Mouse (Mus musculus) hematopoietic stem cell, adult 5-6 weeks (primary cell): ENCODE results near the gene Olfr1348. TPM values are rescaled to one million over a fixed set of nuclear protein-coding genes. Genes with fewer than 3 reads are reported as not detected.
"Not testable (repeated sequence)": the region's sequence is repeated elsewhere in the genome, so short reads cannot be mapped to it uniquely, and the experiment has no call there.

Source experiments
- ATAC-seq, 2 experiments: fragments of 125-278 bp in 1 of 2; replicated peaks in 1 of 2; 2 replicates each; pipeline ENCODE4 v1.8.0; 2016 to 2017; ENCODE audit warnings: inconsistent platforms in 2 of 2, mild to moderate bottlenecking in 2 of 2, moderate number of reproducible peaks in 2 of 2, low read depth in 1 of 2, moderate TSS enrichment in 1 of 2; ENCODE audit not compliant: low FRiP score in 2 of 2, poor library complexity in 2 of 2, severe bottlenecking in 2 of 2, insufficient read depth in 1 of 2, low TSS enrichment in 1 of 2
- total RNA-seq: library from RNA; stranded (forward); fragments of 172-1452, 232-1000 nt; gene quantifications from 2 replicates; pipeline ENCODE4 v1.2.3, GENCODE M21; 2017

The Olfr1348 gene
- not detected in 2 replicates for total RNA-seq

DNA sequence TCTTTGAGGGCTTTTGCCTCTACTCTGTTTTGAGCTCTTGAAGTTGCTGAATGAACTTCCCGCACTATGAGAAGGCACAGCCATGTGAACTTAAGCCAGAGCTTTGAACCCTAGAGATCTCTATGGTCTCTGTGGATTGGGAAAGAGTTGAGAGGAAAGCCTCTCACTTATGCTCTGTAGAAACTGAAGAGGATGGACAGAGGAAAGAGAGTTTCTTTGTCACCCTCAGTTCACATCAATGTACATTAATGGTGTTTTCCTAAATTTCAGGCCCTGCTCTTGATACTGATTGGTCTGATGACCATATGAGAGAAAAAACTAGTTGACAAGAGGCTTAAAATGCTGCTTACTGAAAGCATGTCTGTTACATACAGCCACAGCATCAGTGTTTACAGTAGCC is at the start of gene Olfr1348:
Gene Olfr1348, minus strand, starts transcription at position 101 of the 400 bp plus-strand sequence.
- ATAC-seq: no peak

DNA sequence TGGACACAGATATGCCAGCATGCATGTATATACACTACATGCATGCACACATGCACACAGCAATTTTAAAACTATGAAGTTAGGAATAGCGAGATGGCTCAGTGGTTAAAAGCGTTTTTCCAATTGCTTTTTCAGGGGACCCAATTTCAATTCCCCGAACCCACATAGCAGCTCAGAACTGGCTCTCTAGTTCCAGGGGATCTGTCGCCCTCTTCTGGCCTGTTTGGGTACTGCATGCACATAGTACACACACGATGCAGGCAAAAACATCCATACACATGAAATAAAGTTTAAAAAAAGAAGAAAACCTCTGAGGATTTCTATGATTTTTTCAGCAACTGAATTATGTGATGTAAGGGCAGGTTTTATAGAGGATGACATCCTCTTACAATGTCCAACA is 17.6 kb upstream of the Olfr1348 start:
- ATAC-seq: no peak

DNA sequence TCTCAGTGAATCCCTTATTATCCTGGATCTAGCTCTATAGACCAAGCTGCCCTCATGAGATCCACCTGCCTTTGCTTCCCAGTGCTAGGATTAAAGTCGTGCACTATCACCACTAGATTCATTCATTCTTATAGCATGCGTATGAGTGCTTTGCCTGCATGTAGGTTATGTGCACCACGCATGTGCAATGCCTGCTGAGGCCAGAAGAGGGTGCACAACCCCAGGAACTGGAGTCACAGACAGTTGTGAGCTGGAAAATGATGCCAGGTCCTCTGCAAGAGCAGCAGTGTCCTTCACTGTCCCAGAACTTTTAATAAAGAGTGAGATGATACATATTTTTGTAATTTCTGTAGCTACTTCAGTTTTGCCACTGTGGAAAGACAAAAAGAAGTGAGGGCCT is 16.5 kb upstream of the Olfr1348 start:
- ATAC-seq: no peak

DNA sequence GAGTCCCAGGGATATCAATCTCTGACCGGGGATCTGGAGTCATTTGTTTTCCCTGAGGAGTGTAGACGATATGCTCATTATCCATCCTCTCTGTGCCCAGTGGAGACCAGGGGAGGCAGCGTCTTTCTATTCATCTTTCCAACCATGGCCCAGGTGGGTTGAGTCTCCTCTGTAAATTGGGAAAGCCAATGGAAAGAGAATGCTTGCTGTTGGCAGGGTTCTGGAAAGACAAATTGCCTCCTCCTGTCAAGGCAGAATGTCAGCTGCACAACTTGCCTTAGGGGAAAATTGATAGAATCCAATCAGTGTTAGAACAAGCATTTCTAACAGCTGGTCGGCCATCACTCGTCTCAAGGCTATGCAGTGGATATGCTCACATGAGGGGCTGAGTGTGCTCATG is 14.3 kb upstream of the Olfr1348 start, which contains the start of gene Olfr1349:
Gene Olfr1349, minus strand, starts transcription at position 101 of the 400 bp plus-strand sequence.
- no peak for ATAC-seq

DNA sequence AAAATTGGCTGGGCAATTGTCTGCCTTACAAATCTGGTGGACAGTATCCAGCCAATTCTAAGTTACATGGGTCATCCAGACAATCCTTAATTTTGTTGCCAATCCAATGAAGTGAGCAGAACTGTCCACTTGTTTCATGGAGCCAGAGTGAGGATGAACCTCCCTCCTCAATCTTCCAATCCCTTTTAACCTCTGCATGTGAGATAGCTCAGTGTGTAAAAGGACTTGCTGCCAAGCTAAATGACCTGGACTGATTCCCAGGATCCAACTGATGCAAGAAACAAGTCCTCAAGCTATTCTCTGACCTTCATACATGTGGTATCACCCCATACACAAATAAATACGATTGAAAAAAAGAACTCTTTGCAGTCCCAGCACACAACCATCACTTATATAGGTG is 13.1 kb upstream of the Olfr1348 start:
- no peak for ATAC-seq

DNA sequence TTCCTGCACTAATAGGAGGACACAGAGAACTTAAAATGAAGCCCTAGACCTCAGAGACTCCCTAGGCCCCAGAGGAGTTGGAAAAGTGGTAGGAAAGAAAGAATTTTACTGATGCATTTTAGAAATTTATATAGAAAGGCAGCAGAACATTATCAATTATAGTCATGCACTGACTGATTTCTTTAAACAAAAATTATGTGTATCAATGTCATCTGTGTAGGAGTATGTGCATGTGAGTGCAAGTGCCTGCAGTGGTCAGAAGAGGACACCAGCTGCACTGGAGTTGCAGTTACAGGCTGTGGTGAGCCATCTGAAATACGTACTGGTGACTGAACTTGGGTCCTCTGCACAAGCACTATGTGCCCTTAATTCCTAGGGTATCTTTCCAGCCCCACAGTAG is 8.9 kb downstream of the Olfr1348 start, which contains the start of gene Olfr1347:
Gene Olfr1347, minus strand, starts transcription at position 101 of the 400 bp plus-strand sequence.
- ATAC-seq: no peak

DNA sequence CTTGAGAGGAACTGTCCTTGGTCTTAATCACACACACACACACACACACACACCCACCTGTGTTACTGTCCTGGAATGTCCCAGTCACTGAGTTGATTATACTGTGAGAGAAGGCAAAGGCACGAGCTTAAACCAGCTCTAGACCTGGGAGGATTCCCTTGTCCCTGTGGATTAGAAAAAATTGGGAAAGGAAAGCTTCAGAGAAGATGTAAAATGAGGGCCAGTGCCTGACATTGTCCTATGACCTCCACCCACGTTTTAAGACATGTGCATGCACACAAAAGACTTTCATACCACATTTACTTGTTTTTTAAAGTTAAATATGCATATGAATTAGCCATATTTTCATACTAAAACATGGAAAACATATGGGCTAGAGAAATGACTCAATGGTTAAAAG is 21.7 kb downstream of the Olfr1348 start, which contains the start of gene Olfr5:
Gene Olfr5, minus strand, starts transcription at position 101 of the 400 bp plus-strand sequence.
- no peak for ATAC-seq

DNA sequence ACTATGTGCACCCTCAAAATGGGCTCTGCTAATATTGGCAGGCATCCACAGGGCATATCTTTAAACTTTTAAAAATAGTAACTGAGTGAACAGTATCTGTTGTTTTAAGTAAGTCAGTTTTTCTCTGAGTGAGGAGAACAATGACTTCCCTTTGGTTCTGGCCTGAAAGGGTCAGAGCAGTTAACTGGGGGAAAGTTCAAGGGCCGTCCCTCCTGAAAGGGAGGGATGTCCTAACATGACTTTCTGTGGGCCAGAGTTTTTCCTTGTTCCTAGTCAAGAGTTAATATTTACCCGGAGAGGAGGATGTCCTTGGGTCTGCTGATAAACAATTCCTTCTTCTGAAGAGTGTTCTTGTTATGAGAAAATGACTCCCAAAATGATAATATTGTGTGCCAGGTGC is 30.9 kb downstream of the Olfr1348 start:
- ATAC-seq: not testable (repeated sequence)

DNA sequence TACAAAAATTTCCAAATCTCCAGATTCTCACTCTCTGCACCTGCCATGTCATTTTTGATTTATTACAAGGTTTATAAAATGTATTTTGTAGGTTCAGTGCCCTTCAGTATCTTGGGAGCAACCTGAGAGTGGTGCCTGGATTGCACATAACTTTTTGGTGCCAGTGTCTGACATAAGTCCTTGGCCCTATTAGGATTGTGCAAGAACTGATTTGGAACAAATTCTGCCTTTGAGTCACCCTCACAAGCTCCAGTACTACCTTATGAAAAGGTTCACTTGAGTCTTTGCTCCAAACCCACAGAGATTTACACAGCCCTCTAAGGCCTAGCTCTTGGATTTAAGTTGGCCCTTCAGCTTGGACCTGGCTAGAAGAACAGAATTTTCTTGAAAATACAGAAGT is 41.6 kb downstream of the Olfr1348 start, which contains the start of gene Olfr1346:
Gene Olfr1346, plus strand, starts transcription at position 151 of the 400 bp plus-strand sequence.
- ATAC-seq: no peak

DNA sequence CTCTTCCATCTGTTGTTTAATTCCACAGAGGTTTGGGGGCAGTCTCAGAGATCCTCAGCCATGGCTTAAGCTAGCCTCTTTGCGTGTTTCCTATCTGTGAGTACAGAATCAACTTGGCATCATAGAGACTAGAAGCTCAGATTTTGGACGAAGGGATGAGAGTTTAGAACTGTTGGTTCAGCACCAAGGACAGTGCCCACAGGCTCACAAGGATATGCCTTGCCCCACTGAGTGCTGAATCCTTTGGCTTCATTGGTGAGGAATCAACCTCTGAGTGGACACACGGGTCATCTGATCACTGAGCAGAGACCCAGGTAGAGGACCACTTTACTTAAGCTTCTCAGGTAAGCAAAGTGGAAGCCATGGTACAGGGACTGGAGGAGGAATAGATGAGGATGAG is 52.1 kb downstream of the Olfr1348 start:
- no peak for ATAC-seq

DNA sequence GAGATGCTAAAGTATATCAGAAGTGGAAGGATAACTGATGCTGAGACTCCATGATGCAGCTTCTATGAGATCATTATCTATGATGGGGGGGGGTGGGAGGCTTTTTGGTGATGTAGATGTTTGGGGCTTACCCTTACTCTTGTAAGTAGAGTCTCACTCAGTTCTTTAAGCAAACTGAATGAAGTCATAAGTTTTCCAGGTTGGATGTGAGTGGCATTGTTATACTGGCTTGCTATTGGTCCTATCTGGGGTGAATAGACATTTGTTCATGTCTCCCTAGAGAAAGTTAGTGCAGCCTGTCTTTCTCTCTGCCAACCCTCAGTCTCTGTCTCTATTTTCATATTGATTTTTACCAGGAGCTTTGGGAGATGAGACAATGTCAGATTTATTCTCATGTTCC is 52.7 kb downstream of the Olfr1348 start, which contains the start of gene Olfr1336:
Gene Olfr1336, plus strand, starts transcription at position 301 of the 400 bp plus-strand sequence.
- ATAC-seq: no peak

Other genes with a start within 250 kb of the Olfr1348 start
- gene Zfp667, start 222.2 kb downstream of the Olfr1348 start, total RNA-seq: 6.8 and 15.9 TPM in 2 replicates
- 4.4 and 5.0 TPM in 2 replicates for gene Zfp583, start 177.5 kb downstream of the Olfr1348 start, total RNA-seq
- 1.8 TPM in 2 replicates for gene Gm3854, start 165.0 kb downstream of the Olfr1348 start, total RNA-seq
- 6.7 and 11.2 TPM in 2 replicates for gene Zfp78, start 145.5 kb downstream of the Olfr1348 start, total RNA-seq
- 7.3 and 7.4 TPM in 2 replicates for gene Zfp28, start 125.5 kb downstream of the Olfr1348 start, total RNA-seq
- gene Smim17, start 110.0 kb downstream of the Olfr1348 start, total RNA-seq: not detected in 2 replicates
- not detected in 2 replicates for gene Gm20715, start 98.5 kb downstream of the Olfr1348 start, total RNA-seq
- gene Olfr1344, start 70.1 kb downstream of the Olfr1348 start, total RNA-seq: not detected in 2 replicates
- not detected in 2 replicates for gene Olfr1336, start 52.6 kb downstream of the Olfr1348 start, total RNA-seq
- not detected in 2 replicates for gene Olfr1346, start 41.6 kb downstream of the Olfr1348 start, total RNA-seq
- gene Olfr5, start 21.8 kb downstream of the Olfr1348 start, total RNA-seq: not detected in 2 replicates
- gene Olfr1347, start 9.0 kb downstream of the Olfr1348 start, total RNA-seq: not detected in 2 replicates
- not detected in 2 replicates for gene Olfr1349, start 14.2 kb upstream of the Olfr1348 start, total RNA-seq
- not detected in 2 replicates for gene Olfr1350, start 56.1 kb upstream of the Olfr1348 start, total RNA-seq
- not detected in 2 replicates for gene Zim1, start 187.7 kb upstream of the Olfr1348 start, total RNA-seq
- gene Peg3, start 221.7 kb upstream of the Olfr1348 start, total RNA-seq: not detected in 2 replicates
- gene Usp29, start 221.8 kb upstream of the Olfr1348 start, total RNA-seq: 0.45 TPM in 1 of 2 replicates, not detected in the other